Mouse (Mus musculus): ENCODE results near the gene Nfic. TPM values are rescaled to one million over a fixed set of nuclear protein-coding genes. Genes with fewer than 3 reads are reported as not detected.
A peak's percentile ranks its signal among the peaks of the same experiment; 100 is the strongest.
"Not testable (repeated sequence)": the region's sequence is repeated elsewhere in the genome, so short reads cannot be mapped to it uniquely, and the experiment has no call there.

Gene Nfic
- total RNA-seq, 4 experiments from 2014 or later: 83.3 to 98.1 (median 85.4) TPM

GRCm38 (mm10) chr10:81460951-81461350 lies 5.5 kb upstream of the Nfic start:
- DNase-seq (ENCODE audit: low spot score in 2 of 2): no peak

- peak in 1 of 2 experiments; percentile 4 for DNase-seq (ENCODE audit: low spot score in 2 of 2)
These were observed 5.0 kb upstream of the Nfic start for GRCm38 (mm10) chr10:81460471-81460870.

GRCm38 (mm10) chr10:81459399-81459798 lies 4.0 kb upstream of the Nfic start:
- no peak for DNase-seq (ENCODE audit: low spot score in 2 of 2)

GRCm38 (mm10) chr10:81458267-81458666 lies 2.8 kb upstream of the Nfic start:
- no peak for DNase-seq (ENCODE audit: low spot score in 2 of 2)

- DNase-seq (ENCODE audit: low spot score in 2 of 2): peak in 1 of 2 experiments; percentile 6
These were observed 2.2 kb upstream of the Nfic start for GRCm38 (mm10) chr10:81457624-81458023.

GRCm38 (mm10) chr10:81456983-81457563 lies 1.6 kb upstream of the Nfic start:
- no peak for DNase-seq (ENCODE audit: low spot score in 2 of 2)

GRCm38 (mm10) chr10:81454106-81454505 lies 1.3 kb downstream of the Nfic start:
- DNase-seq (ENCODE audit: low spot score in 2 of 2): no peak

- no peak for DNase-seq (ENCODE audit: low spot score in 2 of 2)
These were observed 2.5 kb downstream of the Nfic start for GRCm38 (mm10) chr10:81452947-81453288.

- DNase-seq (ENCODE audit: low spot score in 2 of 2): peak in 1 of 2 experiments; percentile 1
These were observed 3.0 kb downstream of the Nfic start for GRCm38 (mm10) chr10:81452237-81452946.

GRCm38 (mm10) chr10:81451365-81451745 lies 4.1 kb downstream of the Nfic start:
- no peak for DNase-seq (ENCODE audit: low spot score in 2 of 2)

GRCm38 (mm10) chr10:81450641-81451364 lies 4.6 kb downstream of the Nfic start:
- DNase-seq (ENCODE audit: low spot score in 2 of 2): no peak

- DNase-seq (ENCODE audit: low spot score in 2 of 2): peak; percentile 50 to 66
These were observed 5.3 kb downstream of the Nfic start for GRCm38 (mm10) chr10:81450140-81450539.

- not testable (repeated sequence) for DNase-seq (ENCODE audit: low spot score in 2 of 2)
These were observed 9.9 kb downstream of the Nfic start for GRCm38 (mm10) chr10:81445516-81445915.

- DNase-seq (ENCODE audit: low spot score in 2 of 2): no peak
These were observed 14.4 kb downstream of the Nfic start for GRCm38 (mm10) chr10:81441019-81441418.

- peak in 1 of 2 experiments; percentile 78 for DNase-seq (ENCODE audit: low spot score in 2 of 2)
These were observed 20.0 kb downstream of the Nfic start for GRCm38 (mm10) chr10:81435436-81435835.

GRCm38 (mm10) chr10:81434361-81435263 lies 20.8 kb downstream of the Nfic start:
- peak in 1 of 2 experiments; percentile 13 for DNase-seq (ENCODE audit: low spot score in 2 of 2)

GRCm38 (mm10) chr10:81433541-81434289 lies 21.7 kb downstream of the Nfic start:
- DNase-seq (ENCODE audit: low spot score in 2 of 2): peak in 1 of 2 experiments; percentile 36

- peak; percentile 76 to 96 for DNase-seq (ENCODE audit: low spot score in 2 of 2)
These were observed 22.6 kb downstream of the Nfic start for GRCm38 (mm10) chr10:81432868-81433262.

GRCm38 (mm10) chr10:81432169-81432867 lies 23.1 kb downstream of the Nfic start:
- no peak for DNase-seq (ENCODE audit: low spot score in 2 of 2)

All from left cerebral cortex, adult 8-10 months (tissue).